22 mouse cellular contexts compared by ENCODE assay signal in genomic region chr6:28593708-28594107, GRCm38 (mm10).
DNase-seq lines count a peak whose midpoint lies in the region; ATAC-seq and TF ChIP-seq lines count a peak whose summit lies in the region.
"Had no signal": no experiment of that assay in that cellular context is flagged by ENCODE, and none has a peak within 500 bp of the region (broad histone marks: within the 10 kb centered on the region; RNA-seq: fewer than 3 reads in every experiment).

No protein-coding gene starts in this region.

- no peak for TF ChIP-seq CTCF in layer of hippocampus, adult 2 months (conservative IDR thresholded peaks at IDR 0.05)

- no peak overlapping the region for H3K4me3 ChIP-seq in layer of hippocampus, adult 2 months
- H3K4me3 ChIP-seq: embryonic facial prominence, embryonic 10.5 days; embryonic facial prominence, embryonic 12.5 days; forebrain, embryonic 13.5 days; forebrain, embryonic 15.5 days had no signal

- H3K27ac ChIP-seq in layer of hippocampus, adult 2 months: peak overlapping the region; percentile 86; the same call in 1 of the 2 replicates
- H3K27ac ChIP-seq: embryonic facial prominence, embryonic 10.5 days; embryonic facial prominence, embryonic 12.5 days; forebrain, embryonic 13.5 days; forebrain, embryonic 15.5 days had no signal

- peak; percentile 43 for ATAC-seq in activated CD4-positive, CD25-positive, alpha-beta regulatory T cell, adult 4 months
- ATAC-seq in inflammation-experienced regulatory T-cells, adult 6 months: peak; percentile 74
- ATAC-seq in megakaryocyte, adult 5-6 weeks (ENCODE audit: poor library complexity, severe bottlenecking): no peak
- ATAC-seq: forebrain, embryonic 13.5 days; forebrain, embryonic 15.5 days; forebrain, postnatal 0 days; Patski had no signal

- no peak for DNase-seq in layer of hippocampus, adult 2 months (ENCODE audit: low spot score in 2 of 2)
- DNase-seq in layer of hippocampus, postnatal 10 days (ENCODE audit: low spot score in 2 of 2): no peak
- peak; percentile 18 for DNase-seq in CD4-positive, CD25-positive, alpha-beta regulatory T cell, adult 2 months (ENCODE audit: low read depth, low spot score)
- no peak for DNase-seq in yolk sac, embryonic 10.5 days (ENCODE audit: low spot score)
- DNase-seq: adrenal gland, adult 2 months; adrenal gland, postnatal 10 days; adrenal gland, postnatal 25 days; B cell, adult 2 months; cerebellum, adult 11-12 months; cerebellum, adult 2 months; cerebellum, adult 9-10 months; cerebellum, postnatal 10 days; cerebellum, postnatal 25 days; forebrain, postnatal 0 days had no signal
